Mouse (Mus musculus): Measurements from ENCODE around the gene Pou6f1. TPM values are rescaled to one million over a fixed set of nuclear protein-coding genes. Genes with fewer than 3 reads are reported as not detected.
"Not testable (repeated sequence)": the region's sequence is repeated elsewhere in the genome, so short reads cannot be mapped to it uniquely, and the experiment has no call there.

The Pou6f1 gene
- polyA plus RNA-seq, 1 experiment, result 184 TPM

DNA sequence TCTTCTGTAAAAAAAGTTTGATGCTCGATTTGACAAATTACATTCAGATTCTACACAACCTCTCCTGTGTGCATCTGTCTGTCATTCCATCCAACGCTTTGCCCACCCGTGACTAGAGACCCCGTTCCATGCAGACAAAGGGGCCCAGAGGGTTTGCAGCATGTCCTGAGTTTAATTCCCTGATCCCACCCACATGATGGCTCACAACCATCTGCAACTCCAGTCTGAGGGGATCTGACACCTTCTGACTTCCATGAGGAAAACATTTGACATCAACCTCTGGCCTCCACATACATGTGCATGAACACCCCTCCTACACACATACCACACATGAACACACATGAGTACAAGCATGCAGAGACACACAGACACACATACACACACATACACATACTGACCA, 58.4 kb downstream of the Pou6f1 start:
- 79% methylated on average over 4 of the region's 4 CpGs for WGBS
- TF ChIP-seq POLR2A (IDR thresholded peaks at IDR 0.05; ENCODE audit: control insufficient read depth, extremely low read depth, insufficient read depth, low read length, poor library complexity) (no peak), CTCF (IDR thresholded peaks at IDR 0.05; ENCODE audit: borderline replicate concordance, control insufficient read depth, extremely low read depth, insufficient read depth, low read length, poor library complexity) (no peak)
- DNase-seq, result no peak
- Histone ChIP-seq H3K27me3 (ENCODE audit: control insufficient read depth, insufficient read depth, low read length) (no peaks in the 10 kb centered on the region), H3K27ac (ENCODE audit: control insufficient read depth, insufficient read depth, low read length) (no peak overlapping the region), H3K36me3 (ENCODE audit: control insufficient read depth, insufficient read depth, low read length) (no peaks in the 10 kb centered on the region), H3K4me3 (ENCODE audit: control insufficient read depth, insufficient read depth, low read length) (no peak overlapping the region), H3K4me1 (replicated peaks; ENCODE audit: control insufficient read depth, insufficient read depth, low read length) (peaks cover 4% of the 10 kb centered on the region; the same call in 1 of the 2 replicates)

DNA sequence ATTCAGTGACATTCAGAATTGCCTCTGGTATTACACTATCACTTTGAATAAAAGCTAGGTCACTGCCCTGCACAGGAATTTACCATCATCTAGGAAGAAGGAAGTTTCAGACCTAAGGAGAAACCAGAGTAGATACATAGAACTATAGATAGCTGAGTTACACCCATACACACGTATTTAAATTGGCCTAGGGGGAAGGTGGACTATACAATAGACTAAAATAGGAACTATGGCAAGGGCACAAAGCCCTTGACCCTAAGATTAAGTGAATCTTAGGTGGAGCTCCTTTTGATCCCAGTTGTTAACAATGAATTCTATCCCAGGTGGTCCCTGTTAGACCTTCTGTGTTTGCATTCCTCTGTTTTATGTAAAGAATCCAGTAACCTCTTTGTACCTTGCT, 58.8 kb downstream of the Pou6f1 start:
- not testable (repeated sequence) for DNase-seq
- 82% methylated on average over 1 of the region's 1 CpGs for WGBS

DNA sequence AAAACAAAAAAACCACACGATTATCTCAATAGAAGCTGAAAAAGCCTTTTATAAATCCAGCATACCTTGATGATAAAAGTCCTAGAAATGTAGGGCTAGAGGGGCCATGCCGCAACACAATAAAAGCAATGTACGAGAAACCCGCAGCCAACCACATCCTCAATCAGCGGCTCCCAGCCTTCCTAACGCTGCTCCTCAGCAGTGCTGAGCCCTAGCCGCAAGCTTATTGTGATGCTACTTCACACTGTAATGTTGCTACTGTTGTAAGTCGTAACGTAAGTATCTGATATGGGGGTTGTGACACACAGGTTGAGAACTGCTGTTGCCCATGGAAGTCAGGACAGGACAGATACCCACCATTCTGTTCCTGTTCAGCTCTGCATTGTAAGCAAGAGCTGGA, 60.4 kb downstream of the Pou6f1 start:
- peaks cover 4% of the 10 kb centered on the region; the same call in 1 of the 2 replicates for H3K4me1 ChIP-seq (replicated peaks; ENCODE audit: control insufficient read depth, insufficient read depth, low read length)
- DNase-seq, result no peak
- TF ChIP-seq POLR2A (IDR thresholded peaks at IDR 0.05; ENCODE audit: control insufficient read depth, extremely low read depth, insufficient read depth, low read length, poor library complexity) (no peak), CTCF (IDR thresholded peaks at IDR 0.05; ENCODE audit: borderline replicate concordance, control insufficient read depth, extremely low read depth, insufficient read depth, low read length, poor library complexity) (no peak)
- no peak overlapping the region for H3K4me3 ChIP-seq (ENCODE audit: control insufficient read depth, insufficient read depth, low read length)
- no peaks in the 10 kb centered on the region for H3K36me3 ChIP-seq (ENCODE audit: control insufficient read depth, insufficient read depth, low read length)
- WGBS, result 55% methylated on average over 9 of the region's 9 CpGs
- H3K27me3 ChIP-seq (ENCODE audit: control insufficient read depth, insufficient read depth, low read length), result no peaks in the 10 kb centered on the region
- no peak overlapping the region for H3K27ac ChIP-seq (ENCODE audit: control insufficient read depth, insufficient read depth, low read length)

More for the DNA sequence above, 58.8 kb downstream of the Pou6f1 start:
- H3K27me3 ChIP-seq (ENCODE audit: control insufficient read depth, insufficient read depth, low read length); H3K36me3 ChIP-seq (ENCODE audit: control insufficient read depth, insufficient read depth, low read length); H3K4me1 ChIP-seq (replicated peaks; ENCODE audit: control insufficient read depth, insufficient read depth, low read length); H3K27ac ChIP-seq (ENCODE audit: control insufficient read depth, insufficient read depth, low read length); H3K4me3 ChIP-seq (ENCODE audit: control insufficient read depth, insufficient read depth, low read length): not testable (repeated sequence)

DNA sequence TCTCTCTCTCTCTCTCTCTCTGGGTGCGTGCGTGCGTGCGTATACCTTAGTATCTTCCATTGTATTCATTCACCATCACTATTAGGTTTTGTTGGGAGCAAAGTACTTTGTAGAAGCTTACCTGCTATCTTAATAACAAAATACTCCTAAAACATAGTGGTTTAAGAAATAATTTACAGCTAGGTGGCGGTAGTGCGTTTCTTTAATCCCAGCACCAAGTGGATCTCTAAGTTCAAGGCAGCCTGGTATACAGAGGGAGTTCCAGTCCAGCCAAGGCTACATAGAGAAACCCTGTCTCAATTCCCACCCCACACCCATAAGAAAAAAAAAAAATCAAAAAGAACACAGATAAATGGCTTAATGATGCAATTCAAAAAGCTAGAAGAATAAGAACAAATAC, 61.9 kb downstream of the Pou6f1 start:
- Histone ChIP-seq H3K27me3 (ENCODE audit: control insufficient read depth, insufficient read depth, low read length) (no peaks in the 10 kb centered on the region), H3K27ac (ENCODE audit: control insufficient read depth, insufficient read depth, low read length) (no peak overlapping the region), H3K36me3 (ENCODE audit: control insufficient read depth, insufficient read depth, low read length) (no peaks in the 10 kb centered on the region), H3K4me3 (ENCODE audit: control insufficient read depth, insufficient read depth, low read length) (no peak overlapping the region), H3K4me1 (replicated peaks; ENCODE audit: control insufficient read depth, insufficient read depth, low read length) (peaks cover 4% of the 10 kb centered on the region; the same call in 1 of the 2 replicates)
- 86% methylated on average over 6 of the region's 6 CpGs for WGBS
- DNase-seq, result peak; percentile 43
- TF ChIP-seq POLR2A (IDR thresholded peaks at IDR 0.05; ENCODE audit: control insufficient read depth, extremely low read depth, insufficient read depth, low read length, poor library complexity) (no peak), CTCF (IDR thresholded peaks at IDR 0.05; ENCODE audit: borderline replicate concordance, control insufficient read depth, extremely low read depth, insufficient read depth, low read length, poor library complexity) (no peak)

DNA sequence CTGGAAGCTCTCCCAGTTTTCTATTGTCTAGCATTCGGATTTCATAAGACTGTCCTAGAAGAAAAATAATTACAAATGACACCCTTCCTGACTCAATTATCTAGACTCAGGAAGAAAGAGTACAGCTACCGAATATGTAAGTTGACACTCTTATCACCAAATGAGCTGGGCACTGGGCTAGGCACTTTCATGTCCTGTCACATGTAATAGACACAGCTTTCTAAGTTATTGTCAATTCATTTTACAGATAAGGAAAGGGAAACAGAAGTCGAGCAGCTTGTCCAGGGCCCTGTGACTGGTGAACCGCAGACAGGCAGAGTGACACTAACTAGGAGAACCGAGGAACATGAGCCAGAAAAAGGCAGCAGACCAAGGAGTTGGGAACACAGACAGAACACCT, 71.9 kb downstream of the Pou6f1 start:
- Histone ChIP-seq H3K27ac (ENCODE audit: control insufficient read depth, insufficient read depth, low read length) (no peak overlapping the region), H3K36me3 (ENCODE audit: control insufficient read depth, insufficient read depth, low read length) (no peaks in the 10 kb centered on the region), H3K4me3 (ENCODE audit: control insufficient read depth, insufficient read depth, low read length) (no peak overlapping the region), H3K4me1 (replicated peaks; ENCODE audit: control insufficient read depth, insufficient read depth, low read length) (no peaks in the 10 kb centered on the region), H3K27me3 (ENCODE audit: control insufficient read depth, insufficient read depth, low read length) (no peaks in the 10 kb centered on the region; the same call in 1 of the 2 replicates)
- DNase-seq, result no peak
- TF ChIP-seq POLR2A (IDR thresholded peaks at IDR 0.05; ENCODE audit: control insufficient read depth, extremely low read depth, insufficient read depth, low read length, poor library complexity), result no peak
- no peak for TF ChIP-seq CTCF (IDR thresholded peaks at IDR 0.05; ENCODE audit: borderline replicate concordance, control insufficient read depth, extremely low read depth, insufficient read depth, low read length, poor library complexity)
- WGBS, result 93% methylated on average over 5 of the region's 5 CpGs

GRCm38 (mm10) chr15:100525405-100525804, 74.4 kb downstream of the Pou6f1 start:
- Histone ChIP-seq H3K27ac (ENCODE audit: control insufficient read depth, insufficient read depth, low read length) (no peak overlapping the region), H3K27me3 (ENCODE audit: control insufficient read depth, insufficient read depth, low read length) (no peaks in the 10 kb centered on the region; the same call in 1 of the 2 replicates), H3K36me3 (ENCODE audit: control insufficient read depth, insufficient read depth, low read length) (no peaks in the 10 kb centered on the region), H3K4me1 (replicated peaks; ENCODE audit: control insufficient read depth, insufficient read depth, low read length) (no peaks in the 10 kb centered on the region), H3K4me3 (ENCODE audit: control insufficient read depth, insufficient read depth, low read length) (no peak overlapping the region)
- 96% methylated on average over 14 of the region's 14 CpGs for WGBS
- DNase-seq, result no peak
- TF ChIP-seq CTCF (IDR thresholded peaks at IDR 0.05; ENCODE audit: borderline replicate concordance, control insufficient read depth, extremely low read depth, insufficient read depth, low read length, poor library complexity) (no peak), POLR2A (IDR thresholded peaks at IDR 0.05; ENCODE audit: control insufficient read depth, extremely low read depth, insufficient read depth, low read length, poor library complexity) (no peak)

Other genes starting within 250 kb of the Pou6f1 start
- gene Methig1, start 246.8 kb downstream of the Pou6f1 start, polyA plus RNA-seq (2012; rRNA removed), result not detected in 2 replicates
- gene Mettl7a2, start 246.8 kb downstream of the Pou6f1 start, polyA plus RNA-seq (2012; rRNA removed), result not detected in 2 replicates
- not detected in 2 replicates for gene Higd1c, start 235.4 kb downstream of the Pou6f1 start, polyA plus RNA-seq (2012; rRNA removed)
- gene Gm5475, start 177.8 kb downstream of the Pou6f1 start, polyA plus RNA-seq (2012; rRNA removed), result 0.04 and 0.05 TPM in 2 replicates
- gene Slc11a2, start 174.9 kb downstream of the Pou6f1 start, polyA plus RNA-seq (2012; rRNA removed), result 46.4 and 54.1 TPM in 2 replicates
- gene Letmd1, start 131.0 kb downstream of the Pou6f1 start, polyA plus RNA-seq (2012; rRNA removed), result 83.1 and 101 TPM in 2 replicates
- gene Csrnp2, start 104.5 kb downstream of the Pou6f1 start, polyA plus RNA-seq (2012; rRNA removed), result 8.7 and 9.6 TPM in 2 replicates
- gene Tfcp2, start 48.0 kb downstream of the Pou6f1 start, polyA plus RNA-seq (2012; rRNA removed), result 7.7 and 8.2 TPM in 2 replicates
- 1,016 and 1,115 TPM in 2 replicates for gene Dazap2, start 15.4 kb upstream of the Pou6f1 start, polyA plus RNA-seq (2012; rRNA removed)
- gene Smagp, start 37.0 kb upstream of the Pou6f1 start, polyA plus RNA-seq (2012; rRNA removed), result 11.0 and 11.7 TPM in 2 replicates
- 114 and 131 TPM in 2 replicates for gene Bin2, start 69.6 kb upstream of the Pou6f1 start, polyA plus RNA-seq (2012; rRNA removed)
- gene Cela1, start 87.9 kb upstream of the Pou6f1 start, polyA plus RNA-seq (2012; rRNA removed), result 10.4 and 11.7 TPM in 2 replicates
- gene Galnt6, start 129.4 kb upstream of the Pou6f1 start, polyA plus RNA-seq (2012; rRNA removed), result 34.7 and 39.4 TPM in 2 replicates
- gene Slc4a8, start 161.8 kb upstream of the Pou6f1 start, polyA plus RNA-seq (2012; rRNA removed), result 11.5 and 11.9 TPM in 2 replicates